Mouse (Mus musculus): ENCODE data around the gene Pomgnt1. TPM values are rescaled to one million over a fixed set of nuclear protein-coding genes. Genes with fewer than 3 reads are reported as not detected.

Gene Pomgnt1
- polyA plus RNA-seq, 1 experiment from 2014 or later, result 26.6 TPM

DNA sequence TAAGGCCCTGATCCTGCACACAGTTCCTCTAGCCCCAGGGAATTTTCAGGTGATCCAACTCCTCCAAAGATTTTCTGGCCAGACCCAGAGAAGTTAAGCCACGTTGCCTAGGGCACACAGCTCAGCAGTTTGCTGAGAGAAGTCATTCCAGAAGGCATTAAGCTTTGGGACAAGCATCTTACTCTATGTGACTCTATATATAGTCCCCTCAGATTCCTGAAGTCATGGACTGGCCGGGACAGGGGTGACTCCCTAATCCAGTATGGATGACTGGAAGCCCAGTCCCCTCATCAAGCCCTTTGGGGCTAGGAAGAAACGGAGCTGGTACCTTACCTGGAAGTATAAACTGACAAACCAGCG lies 27.2 kb downstream of the Pomgnt1 start:
- 11% methylated on average over 4 of the region's 4 CpGs for WGBS
- ATAC-seq (ENCODE audit: low FRiP score, low TSS enrichment), result 0 out of 2 replicates have a peak, but pooled peaks have one; percentile 0
- Histone ChIP-seq H3K9ac (ENCODE audit: low read length) (peak overlapping the region; percentile 90), H3K27me3 (ENCODE audit: control insufficient read depth, insufficient read depth, low read length) (no peaks in the 10 kb centered on the region), H3K4me2 (replicated peaks; ENCODE audit: low read depth) (peak overlapping the region; percentile 65), H3K4me1 (replicated peaks; ENCODE audit: control insufficient read depth, insufficient read depth) (no peaks in the 10 kb centered on the region; the same call in none of the 2 replicates), H3K36me3 (ENCODE audit: control insufficient read depth, insufficient read depth, low read length) (peaks cover 30% of the 10 kb centered on the region), H3K9me3 (ENCODE audit: control insufficient read depth, low read length) (no peaks in the 10 kb centered on the region), H3K27ac (replicated peaks) (peak overlapping the region; percentile 95), H3K4me3 (ENCODE audit: low read depth, low read length) (peak overlapping the region; percentile 77)
- no peak for DNase-seq (ENCODE audit: low spot score)
- TF ChIP-seq EP300 (optimal IDR thresholded peaks at IDR 0.05) (no peak), CTCF (IDR thresholded peaks at IDR 0.05; ENCODE audit: low read depth) (no peak)

DNA sequence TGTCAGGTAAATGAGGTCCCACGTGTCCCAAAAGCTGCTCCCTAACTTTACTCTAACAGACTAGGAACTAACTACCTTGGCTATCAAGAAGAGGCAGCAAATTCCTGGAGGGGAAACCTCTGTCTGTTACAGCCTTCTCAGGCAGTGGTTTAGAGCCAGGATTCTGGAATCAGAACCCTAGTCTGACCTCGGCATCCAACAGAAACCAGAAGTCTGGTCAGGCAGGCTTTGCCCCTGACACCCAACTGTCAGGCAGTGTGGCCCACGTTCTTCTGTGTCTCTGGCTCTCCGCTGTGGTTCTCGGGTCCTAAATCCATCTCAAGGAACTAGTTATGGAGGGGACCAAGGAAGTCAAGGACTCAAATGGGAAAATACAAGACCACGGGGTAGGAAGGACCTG lies 27.6 kb downstream of the Pomgnt1 start, which contains the start of gene Lurap1:
Gene Lurap1 (minus strand): TSS at position 101 of the 400 bp plus-strand sequence.
- Histone ChIP-seq H3K4me1 (replicated peaks; ENCODE audit: control insufficient read depth, insufficient read depth) (no peaks in the 10 kb centered on the region; the same call in none of the 2 replicates), H3K4me3 (ENCODE audit: low read depth, low read length) (peak within 1 kb of the TSS; percentile 77), H3K9ac (ENCODE audit: low read length) (peak within 1 kb of the TSS; percentile 90), H3K27me3 (ENCODE audit: control insufficient read depth, insufficient read depth, low read length) (no peaks in the 10 kb centered on the region), H3K36me3 (ENCODE audit: control insufficient read depth, insufficient read depth, low read length) (peaks cover 34% of the 10 kb centered on the region), H3K9me3 (ENCODE audit: control insufficient read depth, low read length) (no peaks in the 10 kb centered on the region), H3K4me2 (replicated peaks; ENCODE audit: low read depth) (peak within 1 kb of the TSS; percentile 65), H3K27ac (replicated peaks) (peak within 1 kb of the TSS; percentile 95)
- ATAC-seq (ENCODE audit: low FRiP score, low TSS enrichment) (no peak), DNase-seq (ENCODE audit: low spot score) (no peak)
- TF ChIP-seq EP300 (optimal IDR thresholded peaks at IDR 0.05) (no peak), CTCF (IDR thresholded peaks at IDR 0.05; ENCODE audit: low read depth) (no peak)
- 59% methylated on average over 6 of the region's 6 CpGs for WGBS

DNA sequence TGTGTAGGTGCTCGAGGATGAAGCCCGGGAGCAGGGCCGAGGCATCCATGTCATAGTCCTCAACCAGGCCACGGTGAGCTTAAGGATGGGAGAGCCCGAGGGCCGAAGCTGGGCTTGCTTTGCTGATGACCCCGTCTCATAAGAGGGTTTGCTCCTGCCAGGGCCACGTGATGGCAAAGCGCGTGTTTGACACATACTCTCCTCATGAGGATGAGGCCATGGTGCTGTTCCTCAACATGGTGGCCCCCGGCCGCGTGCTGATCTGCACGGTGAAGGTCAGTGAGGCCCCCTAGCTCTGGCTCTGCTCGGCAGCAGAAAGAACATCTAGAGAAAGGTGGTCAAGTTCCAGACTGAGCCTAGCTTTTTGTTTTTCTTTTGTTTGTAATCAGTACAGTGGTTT lies 29.1 kb downstream of the Pomgnt1 start:
- peaks cover 43% of the 10 kb centered on the region for H3K36me3 ChIP-seq (ENCODE audit: control insufficient read depth, insufficient read depth, low read length)
- DNase-seq (ENCODE audit: low spot score) (no peak), ATAC-seq (ENCODE audit: low FRiP score, low TSS enrichment) (no peak)
- H3K4me2 ChIP-seq (replicated peaks; ENCODE audit: low read depth), result no peak overlapping the region
- no peaks in the 10 kb centered on the region for H3K27me3 ChIP-seq (ENCODE audit: control insufficient read depth, insufficient read depth, low read length)
- no peak overlapping the region for H3K9ac ChIP-seq (ENCODE audit: low read length)
- TF ChIP-seq CTCF (IDR thresholded peaks at IDR 0.05; ENCODE audit: low read depth), result no peak
- no peak for TF ChIP-seq EP300 (optimal IDR thresholded peaks at IDR 0.05)
- H3K4me1 ChIP-seq (replicated peaks; ENCODE audit: control insufficient read depth, insufficient read depth), result no peaks in the 10 kb centered on the region; the same call in none of the 2 replicates
- 96% methylated on average over 15 of the region's 15 CpGs for WGBS
- H3K9me3 ChIP-seq (ENCODE audit: control insufficient read depth, low read length), result no peaks in the 10 kb centered on the region
- H3K4me3 ChIP-seq (ENCODE audit: low read depth, low read length), result no peak overlapping the region
- no peak overlapping the region for H3K27ac ChIP-seq (replicated peaks)

DNA sequence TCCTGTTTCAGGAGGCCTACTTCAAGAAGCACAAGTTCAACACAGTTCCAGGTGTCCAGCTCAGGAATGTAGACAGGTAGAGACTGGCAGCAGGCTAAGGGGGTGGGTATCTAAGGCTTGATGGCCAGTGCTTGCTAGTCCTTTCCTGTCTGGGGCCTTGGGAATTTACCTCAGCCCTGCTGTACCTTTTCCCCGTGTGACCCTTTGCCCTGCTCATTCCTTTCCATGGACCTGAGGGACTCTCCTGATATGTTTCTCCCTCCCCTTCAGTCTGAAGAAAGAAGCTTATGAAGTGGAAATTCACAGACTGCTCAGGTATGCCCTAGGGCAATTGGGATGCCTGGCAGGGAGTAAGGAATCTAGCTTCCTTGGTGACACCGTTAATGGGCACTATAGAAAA lies 34.2 kb downstream of the Pomgnt1 start:
- no peak for ATAC-seq (ENCODE audit: low FRiP score, low TSS enrichment)
- Histone ChIP-seq H3K4me2 (replicated peaks; ENCODE audit: low read depth) (no peak overlapping the region), H3K4me1 (replicated peaks; ENCODE audit: control insufficient read depth, insufficient read depth) (no peaks in the 10 kb centered on the region), H3K9ac (ENCODE audit: low read length) (no peak overlapping the region), H3K36me3 (ENCODE audit: control insufficient read depth, insufficient read depth, low read length) (peaks cover 44% of the 10 kb centered on the region), H3K27me3 (ENCODE audit: control insufficient read depth, insufficient read depth, low read length) (no peaks in the 10 kb centered on the region), H3K9me3 (ENCODE audit: control insufficient read depth, low read length) (no peaks in the 10 kb centered on the region), H3K27ac (replicated peaks) (no peak overlapping the region), H3K4me3 (ENCODE audit: low read depth, low read length) (no peak overlapping the region)
- WGBS, result 91% methylated on average over 2 of the region's 2 CpGs
- no peak for TF ChIP-seq CTCF (IDR thresholded peaks at IDR 0.05; ENCODE audit: low read depth)
- no peak for TF ChIP-seq EP300 (optimal IDR thresholded peaks at IDR 0.05)
- DNase-seq (ENCODE audit: low spot score), result no peak

DNA sequence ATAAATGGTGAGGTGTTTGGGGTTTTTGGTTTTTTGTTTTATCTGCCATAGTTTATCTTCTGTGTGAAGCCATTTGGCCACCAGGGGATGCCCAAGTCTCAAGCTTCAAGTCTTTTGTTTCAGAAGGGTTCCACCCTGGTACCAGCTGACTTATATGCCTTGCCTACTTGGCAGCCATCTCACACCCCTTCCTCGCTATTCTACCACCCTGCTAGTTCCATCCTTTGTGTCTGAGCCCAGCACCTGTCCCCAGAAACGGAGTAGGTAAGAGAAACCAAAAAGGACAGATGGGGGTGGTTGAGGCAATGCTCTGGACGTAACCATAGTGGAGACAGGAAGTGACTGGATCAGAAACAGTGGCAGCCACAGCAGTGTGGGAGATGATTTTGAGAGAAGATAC lies 36.3 kb downstream of the Pomgnt1 start:
- Histone ChIP-seq H3K27ac (replicated peaks) (no peak overlapping the region), H3K36me3 (ENCODE audit: control insufficient read depth, insufficient read depth, low read length) (peaks cover 30% of the 10 kb centered on the region), H3K4me2 (replicated peaks; ENCODE audit: low read depth) (no peak overlapping the region), H3K9ac (ENCODE audit: low read length) (no peak overlapping the region), H3K9me3 (ENCODE audit: control insufficient read depth, low read length) (no peaks in the 10 kb centered on the region), H3K4me3 (ENCODE audit: low read depth, low read length) (no peak overlapping the region), H3K4me1 (replicated peaks; ENCODE audit: control insufficient read depth, insufficient read depth) (no peaks in the 10 kb centered on the region), H3K27me3 (ENCODE audit: control insufficient read depth, insufficient read depth, low read length) (no peaks in the 10 kb centered on the region)
- 66% methylated on average over 3 of the region's 3 CpGs for WGBS
- 0 out of 2 replicates have a peak, but pooled peaks have one; percentile 17 for ATAC-seq (ENCODE audit: low FRiP score, low TSS enrichment)
- DNase-seq (ENCODE audit: low spot score), result peak; percentile 59
- TF ChIP-seq EP300 (optimal IDR thresholded peaks at IDR 0.05), result no peak
- TF ChIP-seq CTCF (IDR thresholded peaks at IDR 0.05; ENCODE audit: low read depth), result peak; percentile 76

DNA sequence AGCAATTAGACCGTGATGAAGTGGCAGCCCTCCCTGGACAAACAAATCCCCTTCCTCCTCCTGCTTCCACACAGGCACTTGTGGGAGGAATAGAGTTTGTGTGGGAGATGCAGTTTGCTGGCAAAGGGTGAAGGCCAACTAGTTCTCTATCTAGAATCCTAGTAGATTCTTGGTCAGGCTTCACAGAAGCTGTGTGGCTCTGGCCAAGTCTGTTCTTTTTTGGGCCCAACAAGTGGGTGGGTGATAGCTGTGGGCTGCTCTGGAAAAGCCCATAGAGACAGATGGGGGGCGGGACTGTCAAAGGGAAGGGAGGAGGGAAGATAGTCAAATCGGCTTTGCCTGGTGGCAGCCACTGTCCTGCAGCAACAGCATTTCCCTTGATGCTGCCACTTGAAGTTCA lies 37.1 kb downstream of the Pomgnt1 start:
- Histone ChIP-seq H3K4me3 (ENCODE audit: low read depth, low read length) (no peak overlapping the region), H3K27ac (replicated peaks) (no peak overlapping the region), H3K27me3 (ENCODE audit: control insufficient read depth, insufficient read depth, low read length) (no peaks in the 10 kb centered on the region), H3K36me3 (ENCODE audit: control insufficient read depth, insufficient read depth, low read length) (peaks cover 21% of the 10 kb centered on the region), H3K4me1 (replicated peaks; ENCODE audit: control insufficient read depth, insufficient read depth) (no peaks in the 10 kb centered on the region), H3K4me2 (replicated peaks; ENCODE audit: low read depth) (no peak overlapping the region), H3K9me3 (ENCODE audit: control insufficient read depth, low read length) (no peaks in the 10 kb centered on the region), H3K9ac (ENCODE audit: low read length) (no peak overlapping the region)
- DNase-seq (ENCODE audit: low spot score) (no peak), ATAC-seq (ENCODE audit: low FRiP score, low TSS enrichment) (no peak)
- TF ChIP-seq EP300 (optimal IDR thresholded peaks at IDR 0.05) (no peak), CTCF (IDR thresholded peaks at IDR 0.05; ENCODE audit: low read depth) (no peak)
- WGBS, result 67% methylated on average over 3 of the region's 3 CpGs
